Mouse (Mus musculus) megakaryocyte, embryonic 14.5 days (primary cell): ENCODE results near the gene Zpbp2.

ENCODE experiments used
- FLI1 ChIP-seq: IDR thresholded peaks from 2 replicates; pipeline ENCODE4 v1.6.1; 2012; ENCODE audit warnings: low read length, inconsistent platforms, mixed read lengths
- GATA1 ChIP-seq: IDR thresholded peaks from 3 replicates; pipeline ENCODE4 v1.6.1; 2012; ENCODE audit warnings: mixed read lengths, low read length, inconsistent platforms, borderline replicate concordance

- no peak for TF ChIP-seq GATA1
- TF ChIP-seq FLI1 = no peak
Observed at GRCm38 (mm10) chr11:98542553-98542952, 8.3 kb upstream of the Zpbp2 start.
